ENCODE assay signal across 12 mouse cellular contexts in genomic region chr5:137751988-137752387, GRCm38 (mm10).
"Had no signal": no experiment of that assay in that cellular context is flagged by ENCODE, and none has a peak within 500 bp of the region (broad histone marks: within the 10 kb centered on the region; RNA-seq: fewer than 3 reads in every experiment).

No protein-coding gene starts in this region.

- H3K27me3 ChIP-seq: midbrain, embryonic 13.5 days; stomach, embryonic 15.5 days had no signal

- H3K9me3 ChIP-seq: limb, embryonic 10.5 days; midbrain, embryonic 13.5 days; stomach, embryonic 15.5 days had no signal

- H3K4me3 ChIP-seq: left cerebral cortex, adult 2 months; limb, embryonic 10.5 days; midbrain, embryonic 13.5 days; stomach, embryonic 15.5 days had no signal

- ATAC-seq: lung, postnatal 0 days; midbrain, embryonic 13.5 days had no signal

- DNase-seq: kidney, postnatal 25 days; lung, adult 2 months; lung, postnatal 36 days; right cerebral cortex, postnatal 14 days; thymus, adult 2 months; thymus, postnatal 25 days had no signal

- H3K4me2 ChIP-seq: midbrain, embryonic 13.5 days; stomach, embryonic 15.5 days had no signal

- H3K27ac ChIP-seq: left cerebral cortex, adult 2 months; limb, embryonic 10.5 days; liver, embryonic 14.5 days; midbrain, embryonic 13.5 days had no signal

- H3K9ac ChIP-seq: liver, embryonic 14.5 days; midbrain, embryonic 13.5 days; stomach, embryonic 15.5 days had no signal
